Mouse (Mus musculus) liver, embryonic 15.5 days (tissue): Measurements from ENCODE around the gene Cd24a. TPM values are rescaled to one million over a fixed set of nuclear protein-coding genes. Genes with fewer than 3 reads are reported as not detected.
A peak's percentile ranks its signal among the peaks of the same experiment; 100 is the strongest.

Experiments
- ATAC-seq: fragments of 200-750 bp; cut with Nextera tagmentation; 2 replicates; pipeline ENCODE4 v1.8.0; 2017; ENCODE audit warnings: moderate number of reproducible peaks, mild to moderate bottlenecking, moderate library complexity; ENCODE audit not compliant: insufficient read depth
- H3K27ac ChIP-seq: fragments of 300-500 bp; sonication (generic); replicated peaks from 2 replicates; pipeline ENCODE4 v1.5.1; 2015; ENCODE audit warnings: mild to moderate bottlenecking, inconsistent platforms
- H3K27me3 ChIP-seq: fragments of 300-500 bp; sonication (generic); 2 replicates; pipeline ENCODE4 v1.6.1; 2015; ENCODE audit warnings: mild to moderate bottlenecking, inconsistent platforms
- H3K36me3 ChIP-seq: fragments of 300-500 bp; sonication (generic); replicated peaks from 2 replicates; pipeline ENCODE4 v1.6.1; 2015; ENCODE audit warnings: moderate library complexity, mild to moderate bottlenecking, inconsistent platforms
- H3K4me1 ChIP-seq: fragments of 300-500 bp; sonication (generic); replicated peaks from 2 replicates; pipeline ENCODE4 v1.6.1; 2015; ENCODE audit warnings: inconsistent platforms
- H3K4me2 ChIP-seq: fragments of 300-500 bp; sonication (generic); 2 replicates; pipeline ENCODE4 v1.6.1; 2015; ENCODE audit warnings: moderate library complexity, mild to moderate bottlenecking, inconsistent platforms
- H3K4me3 ChIP-seq: fragments of 300-500 bp; sonication (generic); replicated peaks from 2 replicates; pipeline ENCODE4 v1.5.1; 2015; ENCODE audit warnings: mild to moderate bottlenecking, inconsistent platforms
- H3K9ac ChIP-seq: fragments of 300-500 bp; sonication (generic); 2 replicates; pipeline ENCODE4 v1.6.1; 2015; ENCODE audit warnings: moderate library complexity, mild to moderate bottlenecking, inconsistent platforms
- H3K9me3 ChIP-seq: fragments of 300-500 bp; sonication (generic); replicated peaks from 2 replicates; pipeline ENCODE4 v1.6.1; 2016; ENCODE audit warnings: inconsistent platforms
- WGBS: fragments of 180-500 bp; shearing (Covaris S2); methylation state at CpG from one replicate; pipeline ENCODE4 v1.1.7; 2015; ENCODE audit warnings: mixed read lengths; ENCODE audit not compliant: insufficient replicate concordance; 5-methylcytosine and 5-hydroxymethylcytosine counted together
- polyA plus RNA-seq: library from polyadenylated mRNA; unstranded; fragments of >200 nt; fragmentation: Nextera tagmentation; extraction: Ambion mirVana; gene quantifications from 2 replicates; pipeline ENCODE4 v1.2.1, GENCODE M21; 2015

Gene Cd24a
- 938 and 960 TPM in 2 replicates for polyA plus RNA-seq

DNA sequence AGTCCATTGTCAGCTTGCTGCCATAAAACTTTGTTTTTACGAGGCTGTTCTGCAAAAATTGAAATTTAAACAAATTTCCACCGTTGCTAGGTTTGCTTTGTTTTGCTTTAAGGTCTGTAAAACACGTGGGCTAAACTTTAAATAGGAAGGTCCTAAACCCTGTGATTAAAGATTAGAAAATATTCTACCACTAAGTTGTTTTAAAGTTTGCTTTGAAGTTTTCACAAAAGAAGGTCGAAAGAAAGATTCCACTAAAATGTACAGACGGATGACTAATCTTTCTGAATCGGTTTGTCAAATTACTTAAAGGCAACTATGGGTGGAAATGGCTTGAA, at the start of gene Cd24a:
Gene Cd24a, plus strand, starts transcription at position 288 of the 335 bp plus-strand sequence.
- Histone ChIP-seq H3K36me3 (peaks cover 32% of the 10 kb centered on the region), H3K4me3 (peak within 1 kb of the TSS; percentile 82), H3K27ac (peak within 1 kb of the TSS; percentile 99), H3K9me3 (no peaks in the 10 kb centered on the region), H3K4me1 (peaks cover 56% of the 10 kb centered on the region), H3K4me2 (peak within 1 kb of the TSS; percentile 90), H3K9ac (peak within 1 kb of the TSS; percentile 97), H3K27me3 (peaks cover 6% of the 10 kb centered on the region; the same call in 1 of the 2 replicates)
- no peak for ATAC-seq
- WGBS: under 1% methylated on average over 6 of the region's 6 CpGs

DNA sequence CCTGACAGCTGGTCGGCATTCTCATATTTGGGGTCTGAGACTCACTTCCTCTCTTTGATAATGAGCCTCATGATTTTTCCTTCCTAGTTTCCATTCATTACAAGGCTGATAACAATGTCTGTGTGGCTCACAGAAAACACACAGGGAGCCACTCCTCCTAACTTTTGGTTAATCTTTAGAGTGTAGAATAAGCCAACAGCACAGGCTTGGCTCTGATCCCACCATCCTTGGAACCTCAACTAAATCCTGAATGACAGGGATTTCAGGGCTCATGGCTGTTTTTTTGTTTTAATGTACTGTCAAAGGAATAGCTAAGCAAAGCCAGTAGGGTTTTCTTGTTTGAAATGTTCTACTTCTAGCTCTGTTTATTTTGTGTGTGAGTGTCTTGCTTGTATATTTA, 43.7 kb upstream of the Cd24a start:
- Histone ChIP-seq H3K4me2 (no peak overlapping the region), H3K27me3 (no peaks in the 10 kb centered on the region), H3K4me3 (no peak overlapping the region), H3K4me1 (peaks cover 21% of the 10 kb centered on the region), H3K27ac (no peak overlapping the region), H3K9ac (no peak overlapping the region), H3K9me3 (no peaks in the 10 kb centered on the region), H3K36me3 (peaks cover 42% of the 10 kb centered on the region)
- WGBS: 15% methylated on average over 1 of the region's 1 CpGs
- ATAC-seq: no peak

DNA sequence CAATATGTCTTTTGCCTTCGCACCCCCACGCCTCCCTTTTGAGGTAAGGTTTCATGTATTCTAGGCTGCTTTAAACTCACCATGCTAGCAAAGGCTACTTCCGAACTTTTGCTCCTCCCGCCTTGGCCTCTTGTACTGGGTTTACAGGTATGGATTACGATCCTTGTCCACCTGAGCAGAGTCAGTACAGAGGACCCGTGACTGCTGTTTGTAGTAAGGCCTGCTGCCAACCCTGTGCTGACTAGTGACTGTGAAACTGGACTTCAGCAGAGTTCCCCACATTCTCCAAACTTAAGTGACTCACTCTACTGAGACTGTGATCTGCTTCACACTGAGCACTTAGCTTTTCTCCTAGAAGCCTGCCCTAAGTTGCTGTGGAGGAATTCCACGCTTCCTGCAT, 40.4 kb upstream of the Cd24a start:
- ATAC-seq: no peak
- 81% methylated on average over 7 of the region's 7 CpGs for WGBS
- H3K4me2 ChIP-seq: no peak overlapping the region
- peaks cover 11% of the 10 kb centered on the region; the same call in 1 of the 2 replicates for H3K36me3 ChIP-seq
- no peak overlapping the region for H3K9ac ChIP-seq
- H3K4me3 ChIP-seq: no peak overlapping the region
- peaks cover 36% of the 10 kb centered on the region for H3K4me1 ChIP-seq
- H3K9me3 ChIP-seq: no peaks in the 10 kb centered on the region
- H3K27me3 ChIP-seq: no peaks in the 10 kb centered on the region
- no peak overlapping the region for H3K27ac ChIP-seq

- no peak overlapping the region for H3K4me3 ChIP-seq
- H3K4me1 ChIP-seq: peaks cover 36% of the 10 kb centered on the region
- H3K4me2 ChIP-seq: peak overlapping the region; percentile 76; the same call in 1 of the 2 replicates
- H3K9ac ChIP-seq: no peak overlapping the region
- ATAC-seq: no peak
- H3K27me3 ChIP-seq: no peaks in the 10 kb centered on the region
- 0 out of 2 replicates have a peak overlapping the region, but pooled peaks have one; percentile 4 for H3K27ac ChIP-seq
- H3K9me3 ChIP-seq: no peaks in the 10 kb centered on the region
- H3K36me3 ChIP-seq: 0 out of 2 replicates have a peak, but pooled peaks cover 4% of the 10 kb centered on the region
- 76% methylated on average over 5 of the region's 5 CpGs for WGBS
Observed at GRCm38 (mm10) chr10:43538831-43539230, 39.3 kb upstream of the Cd24a start.

DNA sequence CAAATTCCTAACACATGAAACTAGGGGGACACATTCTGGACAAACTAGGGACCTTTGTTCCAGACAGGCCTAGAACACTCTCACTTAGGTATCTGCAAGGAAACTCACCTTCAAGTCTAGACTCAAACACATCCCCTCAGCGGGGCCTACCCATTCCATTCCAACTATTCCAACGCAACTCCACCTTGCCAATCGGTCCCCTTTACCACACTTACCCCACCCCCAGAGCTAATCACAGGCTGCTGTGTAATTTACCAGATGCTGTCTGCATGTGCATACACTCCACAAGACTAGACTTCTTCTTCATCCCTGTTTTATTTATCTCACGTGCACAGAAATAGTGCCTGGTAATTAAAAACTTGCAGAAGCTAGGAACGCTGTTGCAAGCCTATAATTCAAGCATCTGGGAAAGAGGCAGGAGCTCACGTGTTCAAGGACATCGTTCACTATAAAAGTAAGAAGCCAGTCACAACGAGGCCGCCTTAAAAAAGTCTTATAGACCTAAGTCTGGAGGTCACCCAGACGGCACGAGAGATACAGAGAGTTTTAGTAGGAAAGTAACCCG, 38.3 kb upstream of the Cd24a start:
- Histone ChIP-seq H3K4me2 (peak overlapping the region; percentile 76), H3K36me3 (0 out of 2 replicates have a peak, but pooled peaks cover 4% of the 10 kb centered on the region), H3K4me3 (peak overlapping the region; percentile 87), H3K27ac (peak overlapping the region; percentile 74), H3K9ac (peak overlapping the region; percentile 89), H3K27me3 (no peaks in the 10 kb centered on the region), H3K9me3 (no peaks in the 10 kb centered on the region), H3K4me1 (peaks cover 33% of the 10 kb centered on the region)
- no peak for ATAC-seq
- 14% methylated on average over 12 of the region's 12 CpGs for WGBS

DNA sequence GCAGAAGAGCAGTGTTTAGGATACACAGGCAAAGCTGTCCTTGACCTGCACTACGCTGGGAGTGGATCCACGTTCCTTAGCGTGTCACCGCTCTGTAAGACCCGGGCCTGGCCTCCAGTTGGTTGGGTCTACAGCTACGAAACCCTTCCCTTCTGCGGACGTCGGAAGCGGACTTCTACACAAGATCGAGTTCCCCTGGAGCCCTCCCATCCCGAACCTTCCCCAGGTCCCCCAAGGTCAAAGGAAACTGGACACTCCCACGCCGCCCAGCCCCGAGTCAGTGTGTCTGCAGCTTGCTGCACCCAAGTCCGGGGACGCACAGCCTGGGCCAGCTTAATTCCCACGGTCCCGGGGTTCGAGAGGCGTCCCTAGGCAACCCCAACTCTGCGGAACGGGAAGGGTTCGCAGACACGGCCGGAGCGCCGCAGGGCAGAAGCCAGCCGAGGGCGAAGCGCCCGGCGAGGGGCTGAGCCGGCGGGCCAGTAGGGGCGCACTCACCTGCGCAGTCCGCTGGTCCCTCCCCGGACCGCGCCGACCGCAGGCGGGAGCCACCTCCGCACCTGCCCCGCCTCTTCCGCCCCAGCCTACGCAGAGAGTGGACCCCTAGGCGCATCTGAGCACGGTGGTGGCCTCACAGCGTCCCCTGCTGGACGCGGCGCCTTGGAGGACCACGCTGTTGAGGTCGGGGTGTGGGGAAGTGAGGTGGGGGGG, 37.5 kb upstream of the Cd24a start, which contains the start of gene 1700021F05Rik:
Gene 1700021F05Rik, minus strand, starts transcription at position 553 of the 711 bp plus-strand sequence.
- peak within 1 kb of the TSS; percentile 87 for H3K4me3 ChIP-seq
- peak within 1 kb of the TSS; percentile 76 for H3K4me2 ChIP-seq
- H3K36me3 ChIP-seq: 0 out of 2 replicates have a peak, but pooled peaks cover 4% of the 10 kb centered on the region
- peak; percentile 99 for ATAC-seq
- peak within 1 kb of the TSS; percentile 74 for H3K27ac ChIP-seq
- H3K27me3 ChIP-seq: no peaks in the 10 kb centered on the region
- H3K9me3 ChIP-seq: no peaks in the 10 kb centered on the region
- peaks cover 33% of the 10 kb centered on the region for H3K4me1 ChIP-seq
- peak within 1 kb of the TSS; percentile 89 for H3K9ac ChIP-seq
- WGBS: under 1% methylated on average over 47 of the region's 56 CpGs

GRCm38 (mm10) chr10:43541153-43541544, 36.9 kb upstream of the Cd24a start:
- peak; percentile 4; the same call in 1 of the 2 replicates for ATAC-seq
- H3K27me3 ChIP-seq: no peaks in the 10 kb centered on the region
- H3K4me3 ChIP-seq: peak overlapping the region; percentile 87
- 0 out of 2 replicates have a peak, but pooled peaks cover 4% of the 10 kb centered on the region for H3K36me3 ChIP-seq
- no peaks in the 10 kb centered on the region for H3K9me3 ChIP-seq
- peak overlapping the region; percentile 76 for H3K4me2 ChIP-seq
- 33% methylated on average over 8 of the region's 8 CpGs for WGBS
- peaks cover 33% of the 10 kb centered on the region for H3K4me1 ChIP-seq
- H3K27ac ChIP-seq: no peak overlapping the region
- no peak overlapping the region for H3K9ac ChIP-seq

GRCm38 (mm10) chr10:43549411-43549810, 28.7 kb upstream of the Cd24a start:
- H3K36me3 ChIP-seq: no peaks in the 10 kb centered on the region
- no peaks in the 10 kb centered on the region for H3K4me1 ChIP-seq
- H3K27ac ChIP-seq: no peak overlapping the region
- H3K9ac ChIP-seq: no peak overlapping the region
- no peaks in the 10 kb centered on the region for H3K27me3 ChIP-seq
- no peak for ATAC-seq
- WGBS: 62% methylated on average over 5 of the region's 5 CpGs
- H3K4me3 ChIP-seq: no peak overlapping the region
- no peak overlapping the region for H3K4me2 ChIP-seq
- H3K9me3 ChIP-seq: no peaks in the 10 kb centered on the region

GRCm38 (mm10) chr10:43550923-43551322, 27.2 kb upstream of the Cd24a start:
- H3K27me3 ChIP-seq: no peaks in the 10 kb centered on the region
- no peak for ATAC-seq
- H3K4me1 ChIP-seq: no peaks in the 10 kb centered on the region
- 29% methylated on average over 3 of the region's 3 CpGs for WGBS
- no peak overlapping the region for H3K4me2 ChIP-seq
- no peak overlapping the region for H3K27ac ChIP-seq
- no peak overlapping the region for H3K9ac ChIP-seq
- no peak overlapping the region for H3K4me3 ChIP-seq
- H3K9me3 ChIP-seq: no peaks in the 10 kb centered on the region
- no peaks in the 10 kb centered on the region for H3K36me3 ChIP-seq

GRCm38 (mm10) chr10:43551388-43551787, 26.7 kb upstream of the Cd24a start:
- no peak for ATAC-seq
- WGBS: 46% methylated on average over 3 of the region's 3 CpGs
- H3K4me3 ChIP-seq: no peak overlapping the region

GRCm38 (mm10) chr10:43557630-43558165, 20.4 kb upstream of the Cd24a start:
- H3K4me3 ChIP-seq: no peak overlapping the region
- 0 out of 2 replicates have a peak, but pooled peaks cover 5% of the 10 kb centered on the region for H3K4me1 ChIP-seq
- H3K4me2 ChIP-seq: no peak overlapping the region
- H3K27me3 ChIP-seq: no peaks in the 10 kb centered on the region; the same call in 1 of the 2 replicates
- WGBS: 54% methylated on average over 5 of the region's 5 CpGs
- no peak overlapping the region for H3K9ac ChIP-seq
- H3K27ac ChIP-seq: no peak overlapping the region
- H3K36me3 ChIP-seq: no peaks in the 10 kb centered on the region
- H3K9me3 ChIP-seq: no peaks in the 10 kb centered on the region
- ATAC-seq: no peak

More at GRCm38 (mm10) chr10:43551388-43551787, 26.7 kb upstream of the Cd24a start:
- Histone ChIP-seq H3K27me3 (no peaks in the 10 kb centered on the region), H3K9ac (no peak overlapping the region), H3K4me1 (no peaks in the 10 kb centered on the region), H3K9me3 (no peaks in the 10 kb centered on the region), H3K36me3 (no peaks in the 10 kb centered on the region), H3K27ac (no peak overlapping the region), H3K4me2 (no peak overlapping the region)
